20 mouse cellular contexts compared by ENCODE assay signal in genomic region chr8:111053827-111054518, GRCm38 (mm10). TPM values are rescaled to one million over a fixed set of nuclear protein-coding genes. Genes with fewer than 3 reads are reported as not detected.
A peak's percentile ranks its signal among the peaks of the same experiment; 100 is the strongest.
DNase-seq lines count a peak whose midpoint lies in the region; TF ChIP-seq lines count a peak whose summit lies in the region.
"Had no signal": no experiment of that assay in that cellular context is flagged by ENCODE, and none has a peak within 500 bp of the region (broad histone marks: within the 10 kb centered on the region; RNA-seq: fewer than 3 reads in every experiment).

No protein-coding gene starts in this region.

- peaks cover 41% of the 10 kb centered on the region for H3K4me1 ChIP-seq in E14TG2a.4 (replicated peaks; ENCODE audit: low read depth, low read length)

- DNase-seq in gastrocnemius, adult 2 months = peak; percentile 81
- DNase-seq in gastrocnemius, postnatal 36 days = no peak
- no peak for DNase-seq in layer of hippocampus, adult 2 months (ENCODE audit: low spot score in 2 of 2)
- DNase-seq in layer of hippocampus, postnatal 14 days (ENCODE audit: low spot score in 2 of 2) = no peak
- DNase-seq in NIH3T3 (ENCODE audit: low read depth) = peak; percentile 37
- no peak for DNase-seq in thymus, postnatal 0 days (ENCODE audit: low spot score)
- DNase-seq: kidney, adult 18-20 months; kidney, postnatal 25 days; lung, postnatal 14 days; spleen, adult 18-20 months; thymus, postnatal 14 days had no signal

- intact Hi-C loops in gastrocnemius, adult 2 months (cut with DNase I) = no loop called here
- intact Hi-C loops in gastrocnemius, postnatal 36 days (cut with DNase I) = loop anchor here (2.0 kb wide), 2 partner anchors 17 to 37 kb away; no protein-coding TSS in a partner anchor

- TF ChIP-seq CTCF in gastrocnemius, adult 2 months (IDR thresholded peaks at IDR 0.05) = no peak
- TF ChIP-seq CTCF in layer of hippocampus, adult 2 months (conservative IDR thresholded peaks at IDR 0.05) = peak; percentile 13
- TF ChIP-seq CTCF in E14TG2a.4 (conservative IDR thresholded peaks at IDR 0.05; ENCODE audit: low read length) = 0 out of 2 replicates have a peak, but pooled peaks have one; percentile 14

- H3K27ac ChIP-seq in gastrocnemius, adult 2 months = no peak overlapping the region
- no peak overlapping the region for H3K27ac ChIP-seq in layer of hippocampus, adult 2 months
- H3K27ac ChIP-seq: heart, embryonic 15.5 days; hindbrain, embryonic 13.5 days; liver, embryonic 15.5 days; neural tube, embryonic 15.5 days; stomach, embryonic 15.5 days had no signal

- H3K4me3 ChIP-seq in gastrocnemius, adult 2 months = no peak overlapping the region
- H3K4me3 ChIP-seq in layer of hippocampus, adult 2 months = no peak overlapping the region
- H3K4me3 ChIP-seq in E14TG2a.4 (replicated peaks; ENCODE audit: low read length) = no peak overlapping the region
- H3K4me3 ChIP-seq: heart, embryonic 15.5 days; hindbrain, embryonic 13.5 days; liver, embryonic 15.5 days; neural tube, embryonic 15.5 days; stomach, embryonic 15.5 days had no signal

- no peaks in the 10 kb centered on the region for H3K9me3 ChIP-seq in E14TG2a.4 (ENCODE audit: low read length)
- H3K9me3 ChIP-seq: heart, embryonic 15.5 days; hindbrain, embryonic 13.5 days; liver, embryonic 15.5 days; neural tube, embryonic 15.5 days; stomach, embryonic 15.5 days had no signal

- H3K36me3 ChIP-seq in E14TG2a.4 (ENCODE audit: insufficient read depth, low read length) = peaks cover 89% of the 10 kb centered on the region

- H3K27me3 ChIP-seq in E14TG2a.4 (ENCODE audit: insufficient read depth, low read length) = no peaks in the 10 kb centered on the region
- H3K27me3 ChIP-seq: heart, embryonic 15.5 days; hindbrain, embryonic 13.5 days; liver, embryonic 15.5 days; neural tube, embryonic 15.5 days; stomach, embryonic 15.5 days had no signal

RNA-seq across cellular contexts. Expression of gene Exosc6, which starts 2.2 kb away (rescaled TPM):
- not detected for total RNA-seq in gastrocnemius, adult 2 months (2021)
- total RNA-seq in gastrocnemius, postnatal 36 days (2021) = not detected
- total RNA-seq in layer of hippocampus, adult 2 months (2021) = not detected
- not detected for total RNA-seq in layer of hippocampus, postnatal 14 days (2021)
- 32.3 and 36.7 TPM in 2 replicates for polyA plus RNA-seq in thymus, postnatal 0 days (2015; fragmentation: Nextera tagmentation; extraction: Ambion mirVana)
- total RNA-seq: layer of hippocampus, postnatal 25 days; left cerebral cortex, postnatal 36 days had no signal
- polyA plus RNA-seq: hindbrain, embryonic 13.5 days; neural tube, embryonic 15.5 days had no signal

RNA-seq across cellular contexts. Expression of gene Aars, which starts 21.0 kb away (rescaled TPM):
- total RNA-seq in gastrocnemius, adult 2 months (2021) = 10 to 100 TPM; 50.5 to 54.2 TPM
- 10 to 100 TPM; 41.0 to 41.4 TPM for total RNA-seq in gastrocnemius, postnatal 36 days (2021)
- 10 to 100 TPM; 79.5 to 86.3 TPM for total RNA-seq in layer of hippocampus, adult 2 months (2021)
- total RNA-seq in layer of hippocampus, postnatal 14 days (2021) = 100 to 1,000 TPM in 1 of 2 experiments, 10 to 100 TPM in 1; 96.8 to 107 TPM
- 33.1 and 33.2 TPM in 2 replicates for polyA plus RNA-seq in thymus, postnatal 0 days (2015; fragmentation: Nextera tagmentation; extraction: Ambion mirVana)

RNA-seq across cellular contexts. Expression of gene Ddx19b, which starts 22.4 kb away (rescaled TPM):
- 10 to 100 TPM; 11.4 to 13.0 TPM for total RNA-seq in gastrocnemius, adult 2 months (2021)
- total RNA-seq in gastrocnemius, postnatal 36 days (2021) = 10 to 100 TPM; 11.0 to 12.2 TPM
- total RNA-seq in layer of hippocampus, adult 2 months (2021) = 10 to 100 TPM; 17.1 to 17.3 TPM
- 10 to 100 TPM; 23.2 to 24.5 TPM for total RNA-seq in layer of hippocampus, postnatal 14 days (2021)
- 10.2 and 10.6 TPM in 2 replicates for polyA plus RNA-seq in thymus, postnatal 0 days (2015; fragmentation: Nextera tagmentation; extraction: Ambion mirVana)

RNA-seq across cellular contexts. Expression of gene Clec18a, which starts 38.3 kb away (rescaled TPM):
- 1 to 10 TPM in 1 of 2 experiments, under 1 TPM in 1; 0.36 to 1.1 TPM for total RNA-seq in gastrocnemius, adult 2 months (2021)
- under 1 TPM; 0.12 to 0.69 TPM for total RNA-seq in gastrocnemius, postnatal 36 days (2021)
- 1 to 10 TPM; 1.3 to 1.5 TPM for total RNA-seq in layer of hippocampus, adult 2 months (2021)
- total RNA-seq in layer of hippocampus, postnatal 14 days (2021) = 1 to 10 TPM; 1.5 to 2.1 TPM
- polyA plus RNA-seq in thymus, postnatal 0 days (2015; fragmentation: Nextera tagmentation; extraction: Ambion mirVana) = 0.18 TPM in 1 of 2 replicates, not detected in the other
- total RNA-seq: monocyte, adult 5-6 weeks had no signal
- polyA plus RNA-seq: heart, embryonic 15.5 days; liver, embryonic 15.5 days; stomach, embryonic 15.5 days had no signal

RNA-seq across cellular contexts. Expression of gene Pdpr, which starts 40.5 kb away (rescaled TPM):
- total RNA-seq in gastrocnemius, adult 2 months (2021) = 100 to 1,000 TPM; 111 to 130 TPM
- total RNA-seq in gastrocnemius, postnatal 36 days (2021) = 100 to 1,000 TPM; 101 to 105 TPM
- 10 to 100 TPM; 25.8 to 29.9 TPM for total RNA-seq in layer of hippocampus, adult 2 months (2021)
- total RNA-seq in layer of hippocampus, postnatal 14 days (2021) = 10 to 100 TPM; 26.9 to 30.3 TPM
- 8.9 and 11.3 TPM in 2 replicates for polyA plus RNA-seq in thymus, postnatal 0 days (2015; fragmentation: Nextera tagmentation; extraction: Ambion mirVana)

Comparison
In these comparisons a context has a peak if more than half of its experiments do, and no peak if none do; other contexts are left out.
1. DNase-seq: peak in gastrocnemius, adult 2 months (single experiment) and NIH3T3 (single experiment); none in gastrocnemius, postnatal 36 days (0 of 2), layer of hippocampus, adult 2 months (0 of 2), layer of hippocampus, postnatal 14 days (0 of 2) and thymus, postnatal 0 days (single experiment).